Mouse (Mus musculus) liver, postnatal 0 days (tissue): Measurements from ENCODE around the gene Fgd5.

Source experiments
- CTCF ChIP-seq: sonication (generic); IDR thresholded peaks from 2 replicates; pipeline ENCODE4 v1.5.1; 2016; ENCODE audit warnings: antibody characterized with exemption, low read depth
- EP300 ChIP-seq: IDR thresholded peaks from 2 replicates; pipeline ENCODE4 v1.6.1; 2016; ENCODE audit warnings: antibody characterized with exemption, low read depth, mild to moderate bottlenecking

DNA sequence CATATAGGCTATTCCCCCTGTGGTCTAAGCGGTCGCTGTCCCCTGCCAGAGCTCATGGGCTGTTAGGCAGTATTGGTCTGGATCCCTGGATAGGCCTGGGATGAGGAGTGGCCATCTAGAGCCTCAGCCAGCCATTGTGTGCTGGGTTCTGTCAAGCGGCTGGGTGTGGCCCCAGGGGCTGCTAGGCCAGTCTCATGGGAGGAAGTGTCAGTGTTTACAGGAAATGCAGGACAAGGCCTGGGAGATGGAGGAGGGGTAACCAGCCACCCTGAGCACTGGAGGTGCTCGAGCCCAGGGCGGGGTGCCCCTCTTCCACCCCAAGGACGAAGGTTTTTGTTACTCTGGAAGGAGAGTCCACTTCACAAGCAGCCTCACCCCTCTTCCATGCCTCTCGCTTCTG, 36.3 kb downstream of the Fgd5 start:
- TF ChIP-seq CTCF (no peak), EP300 (no peak)
